Mouse (Mus musculus) skeletal muscle tissue, adult 2 months (tissue): Measurements from ENCODE around the gene Rnf220.
A peak's percentile ranks its signal among the peaks of the same experiment; 100 is the strongest.

Experiments
- DNase-seq: peaks from one replicate; pipeline ENCODE4 v3.0.0-alpha.2; 2012; ENCODE audit warnings: low read depth, low spot score

Rnf220 gene

DNA sequence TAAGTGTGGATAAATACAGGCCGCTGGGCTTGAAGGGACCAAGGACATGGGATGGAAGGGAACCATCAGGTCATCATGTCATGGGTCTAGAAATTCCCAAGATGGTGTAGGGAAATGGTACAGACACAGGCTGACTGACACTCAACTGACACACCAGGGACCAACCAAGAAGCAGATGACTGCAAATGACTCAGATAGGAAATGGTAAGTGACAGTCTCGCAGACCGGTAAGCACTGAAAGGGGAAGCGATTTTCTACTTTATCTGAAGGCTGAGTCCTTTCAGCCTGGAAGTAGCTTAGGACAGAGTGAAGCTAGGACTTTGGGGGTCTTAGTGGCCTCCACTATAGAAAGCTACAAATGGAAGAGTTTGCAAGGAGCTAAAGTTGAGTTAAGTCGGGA, 155.6 kb downstream of the Rnf220 start:
- DNase-seq, result no peak

DNA sequence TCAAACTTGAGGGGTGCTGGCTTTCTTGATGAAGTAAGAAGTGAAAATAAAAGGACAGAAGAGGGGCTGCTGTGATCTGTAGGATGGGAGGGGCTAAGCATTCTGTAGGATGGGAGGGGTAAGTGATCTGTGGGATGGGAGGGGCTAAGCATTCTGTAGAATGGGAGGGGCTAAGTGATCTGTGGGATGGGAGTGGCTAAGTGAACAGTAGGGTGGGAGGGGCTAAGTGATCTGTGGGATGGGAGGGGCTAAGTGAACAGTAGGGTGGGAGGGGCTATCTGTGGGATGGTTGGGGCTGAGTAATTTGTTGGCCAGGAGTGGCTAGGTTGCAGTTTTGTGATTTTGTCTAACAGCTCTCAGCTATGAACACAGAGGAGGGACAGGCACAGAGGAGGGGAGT, 157.1 kb downstream of the Rnf220 start:
- DNase-seq, result no peak

DNA sequence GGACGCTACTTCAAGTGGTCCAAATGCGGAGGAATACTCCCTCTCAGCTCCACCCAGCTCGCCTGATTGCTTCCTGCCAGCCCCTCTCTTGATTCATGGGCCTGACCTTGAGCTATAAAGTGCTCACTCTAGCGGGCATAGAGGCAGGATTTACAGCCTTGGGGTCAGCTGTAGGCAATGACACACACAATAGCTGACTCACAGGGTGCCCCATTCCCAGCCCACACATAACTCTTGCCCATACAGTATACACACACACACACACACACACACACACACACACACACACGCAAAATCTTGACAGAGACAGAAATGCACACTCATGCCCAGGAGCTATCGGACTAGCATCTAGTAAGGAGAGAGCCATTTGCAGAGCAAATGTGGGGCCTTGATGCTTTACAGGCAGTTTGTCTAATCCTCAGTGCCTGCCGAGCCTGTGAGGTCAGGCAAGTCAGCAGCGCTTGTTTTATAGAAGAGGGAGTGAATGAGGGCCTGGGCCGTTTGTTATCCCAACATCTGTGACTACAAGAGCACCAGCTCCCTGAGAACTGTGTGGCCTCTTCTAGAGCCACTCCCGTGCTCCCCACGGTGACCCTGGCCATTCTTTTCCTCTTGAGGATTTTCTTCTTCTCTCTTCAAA, 165.9 kb downstream of the Rnf220 start:
- DNase-seq, result no peak

DNA sequence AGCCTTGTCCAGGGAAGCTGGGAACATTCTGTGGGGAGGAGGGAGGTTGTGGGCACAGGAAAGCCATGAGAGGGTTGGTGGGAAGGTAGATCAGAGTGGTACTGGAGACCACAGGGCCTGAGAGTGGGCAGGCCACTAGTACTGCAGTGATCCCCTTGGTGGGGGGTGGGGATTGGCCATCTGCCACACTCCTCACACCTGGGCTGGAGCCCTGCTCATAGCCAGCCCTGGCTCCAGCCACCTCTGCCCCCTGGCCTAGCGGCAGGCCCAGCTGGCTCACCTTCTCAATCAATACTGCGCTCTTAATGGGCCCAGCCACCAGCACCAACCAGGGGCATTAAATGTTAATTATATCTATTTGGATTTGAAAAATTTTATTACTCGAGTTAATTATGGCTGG, 166.7 kb downstream of the Rnf220 start:
- no peak for DNase-seq

DNA sequence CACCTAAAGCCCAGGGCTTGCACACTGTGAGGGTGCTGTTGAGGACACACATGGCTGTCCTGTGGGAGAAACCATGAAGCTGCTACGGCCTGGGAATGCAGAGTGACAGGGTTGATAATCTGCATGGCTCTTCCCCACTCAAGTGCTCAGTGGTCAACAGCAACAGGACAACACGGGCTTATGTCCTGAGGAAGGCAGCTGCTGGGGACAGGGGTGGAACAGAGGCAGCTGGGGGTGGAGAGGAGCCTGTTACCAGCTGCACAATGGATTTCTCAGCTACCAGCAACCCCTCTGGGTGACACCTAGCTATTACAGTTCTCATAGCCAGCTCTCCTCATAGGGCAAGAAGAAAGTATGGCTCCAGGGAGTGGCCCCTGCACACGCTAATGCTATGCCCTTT, 169.9 kb downstream of the Rnf220 start:
- no peak for DNase-seq

DNA sequence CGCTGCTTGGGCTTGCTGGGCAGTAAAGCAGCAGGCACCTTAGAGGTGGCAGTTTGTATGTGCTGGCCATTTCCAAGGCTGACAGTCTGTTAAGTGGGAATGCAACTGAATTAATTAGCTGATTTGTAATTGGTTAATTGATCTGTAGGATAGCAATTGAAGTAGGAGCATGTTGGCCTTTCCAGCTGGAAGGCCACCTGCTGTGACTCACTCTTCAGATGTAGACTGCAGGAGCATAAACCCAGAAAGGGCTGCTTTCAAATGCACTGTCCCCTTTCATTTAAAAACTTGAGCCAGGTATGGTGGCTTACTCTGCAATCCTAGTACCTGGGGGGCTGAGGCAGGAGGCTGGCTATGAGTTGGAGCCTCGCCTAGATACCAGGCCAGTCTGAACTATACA, 171.8 kb downstream of the Rnf220 start:
- no peak for DNase-seq

DNA sequence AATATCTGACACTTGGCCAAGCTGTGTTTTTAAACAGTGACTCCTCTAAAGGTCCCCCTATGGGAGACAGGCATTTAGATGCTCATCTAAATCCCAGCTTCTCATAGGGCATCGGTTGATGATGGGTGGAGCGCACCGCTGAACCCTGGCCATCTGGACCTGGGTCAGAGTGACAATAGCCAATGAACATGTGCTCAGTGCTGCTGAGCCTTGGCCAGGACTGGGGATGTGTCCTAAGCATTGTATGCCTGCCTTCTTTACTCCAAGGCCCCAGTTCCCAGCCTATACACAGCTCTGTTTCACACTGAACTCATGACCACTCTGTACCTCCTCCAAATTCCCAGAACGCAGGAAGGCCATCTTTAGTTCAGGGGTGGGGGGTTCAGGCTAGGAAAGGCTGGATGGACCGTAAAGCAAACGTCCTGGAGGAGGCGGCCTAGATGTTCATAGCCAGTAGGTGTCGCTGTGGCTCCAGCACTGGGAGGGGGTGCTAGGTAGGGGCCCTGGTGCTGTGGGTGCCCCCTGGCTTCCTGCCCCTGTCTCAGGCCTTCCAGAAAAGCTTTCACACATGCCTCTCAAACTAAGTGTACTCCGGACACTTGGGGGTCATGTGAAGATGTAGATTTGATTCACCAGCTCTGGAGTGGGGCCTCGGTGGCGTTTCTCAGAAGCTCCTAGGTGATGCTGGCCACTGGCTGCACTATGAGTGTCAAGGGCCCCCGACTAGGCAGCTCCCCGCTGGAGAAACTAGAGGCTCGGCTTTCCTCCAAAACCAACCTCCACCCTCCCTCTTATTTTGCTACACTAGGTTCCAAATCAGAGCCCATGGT, 173.1 kb downstream of the Rnf220 start:
- peak; percentile 11 for DNase-seq

DNA sequence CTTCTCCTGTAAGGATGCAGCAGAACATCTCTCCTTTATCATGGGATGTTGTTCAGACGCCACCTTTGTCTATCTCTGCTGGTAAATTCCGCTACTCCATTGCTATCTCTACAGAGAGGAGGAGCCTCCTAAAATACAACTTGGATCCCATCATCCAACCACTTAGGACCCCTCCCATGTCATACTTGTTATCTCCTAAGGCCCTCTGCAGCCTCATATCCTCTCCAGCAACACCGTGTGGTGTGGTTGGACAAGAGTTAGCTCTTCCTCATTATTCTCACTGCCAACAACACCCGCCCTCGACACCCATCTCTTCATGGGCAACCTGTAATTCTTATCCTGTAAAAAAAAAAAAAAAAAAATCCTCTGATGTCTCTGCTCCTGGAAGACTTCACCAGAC, 175.8 kb downstream of the Rnf220 start:
- DNase-seq, result no peak

DNA sequence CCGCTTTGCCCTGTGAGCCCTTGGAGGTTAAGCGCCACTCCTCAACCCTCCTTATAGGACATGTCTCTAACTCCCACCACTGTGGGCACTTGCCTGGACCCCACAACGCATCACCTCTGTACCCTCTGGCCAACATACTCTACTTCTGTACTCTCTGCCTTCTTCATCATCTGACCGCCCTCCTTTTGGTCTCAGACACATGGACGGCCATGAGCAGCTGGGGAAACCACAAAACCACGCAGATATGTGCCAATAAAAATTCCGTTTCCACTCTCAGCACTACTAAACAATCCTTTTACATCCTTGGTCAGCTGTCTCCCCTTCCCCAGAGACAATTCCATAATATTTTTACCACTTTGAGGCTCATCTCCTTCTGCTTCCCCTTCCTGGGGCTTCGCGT, 178.3 kb downstream of the Rnf220 start:
- no peak for DNase-seq

DNA sequence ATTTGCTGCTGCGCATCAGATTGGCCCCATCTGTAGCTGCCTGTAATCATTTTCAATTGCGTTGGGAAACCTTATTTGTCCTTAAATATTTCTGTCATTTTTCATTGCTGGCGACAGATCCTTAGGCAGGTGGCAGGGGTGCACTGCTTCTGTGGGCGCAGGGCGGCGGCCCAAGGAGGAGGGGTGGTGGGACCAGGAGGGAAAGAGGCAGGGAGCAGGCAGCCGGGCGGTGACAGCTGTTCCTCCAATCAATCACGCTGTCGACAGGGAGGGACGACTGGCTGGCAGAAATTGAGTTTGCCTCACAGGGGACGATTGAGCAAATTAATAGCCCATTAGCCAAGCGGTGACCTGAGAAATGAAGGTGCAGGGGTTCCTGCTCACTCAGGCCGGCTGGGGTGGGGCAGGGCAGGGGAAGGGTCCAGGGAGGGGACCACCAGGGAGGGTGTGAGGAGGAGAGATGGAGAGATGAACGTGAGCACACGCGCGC, 179.1 kb downstream of the Rnf220 start:
- peak; percentile 28 for DNase-seq

DNA sequence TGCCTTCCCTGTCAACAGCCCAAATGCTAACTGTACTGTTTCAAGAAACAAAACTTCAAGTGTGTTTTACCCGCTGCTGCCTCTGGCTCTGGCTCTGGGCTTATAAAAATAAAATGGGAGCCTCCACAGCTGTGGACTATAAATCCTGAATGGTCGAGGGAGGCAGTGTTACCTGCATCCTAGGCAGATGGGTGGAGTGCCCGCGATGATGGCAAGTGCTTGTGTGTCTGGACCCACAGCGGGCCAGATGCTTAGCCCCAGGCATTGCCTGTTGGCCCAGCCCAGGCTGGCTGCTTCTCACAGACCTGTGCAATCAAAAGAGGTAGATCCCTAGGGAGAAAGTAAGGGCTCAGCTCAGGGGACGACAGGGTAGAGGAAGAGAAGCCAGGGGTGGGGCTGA, 180.1 kb downstream of the Rnf220 start:
- no peak for DNase-seq

DNA sequence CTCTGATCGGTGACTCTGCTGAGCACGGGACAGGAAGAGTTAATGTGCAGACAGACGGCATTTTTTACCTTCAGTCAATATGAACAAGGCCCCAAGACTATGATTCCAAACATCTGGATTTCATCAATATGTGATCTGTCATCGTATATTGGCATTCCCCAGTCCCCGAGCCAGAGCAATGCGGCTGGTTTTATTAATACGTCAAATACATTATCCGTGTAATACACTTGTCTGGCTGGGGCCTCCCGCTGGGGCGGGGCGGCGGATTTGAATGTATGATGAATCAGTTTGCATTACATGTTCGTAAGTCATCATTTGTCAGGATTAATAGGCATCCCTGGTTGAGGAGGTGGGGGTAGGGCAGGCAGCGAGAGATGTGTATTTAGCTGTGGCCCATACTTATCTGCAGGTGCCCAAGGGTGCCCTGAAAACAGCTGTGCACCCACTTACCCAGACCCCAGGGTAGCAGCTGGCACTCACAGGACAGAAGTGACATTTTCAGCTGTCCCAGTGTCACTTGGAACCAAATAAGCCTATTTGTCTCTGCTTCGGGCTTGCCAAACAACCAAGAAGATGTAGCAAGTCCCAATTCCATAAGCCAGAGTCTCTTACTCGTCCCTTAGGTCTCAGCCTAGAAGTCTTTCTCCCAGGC, 181.9 kb downstream of the Rnf220 start:
- DNase-seq, result no peak

DNA sequence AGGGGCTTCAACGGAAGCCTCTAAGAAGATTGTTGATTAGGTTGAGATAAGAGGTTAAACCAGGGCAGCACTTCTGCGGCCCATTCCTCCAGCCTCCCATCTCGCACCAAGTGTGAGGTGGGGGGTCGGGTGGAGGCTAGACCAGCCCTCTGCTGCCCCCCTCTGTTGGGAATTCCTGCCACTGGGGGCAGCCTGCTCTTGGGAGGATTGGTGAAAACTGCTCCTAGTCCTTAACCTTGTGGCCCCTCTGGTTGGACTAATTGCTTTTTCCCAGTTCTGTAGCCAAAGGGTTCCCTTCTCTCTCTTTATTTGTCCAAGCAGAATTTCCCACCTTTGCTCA, 183.8 kb downstream of the Rnf220 start:
- no peak for DNase-seq

DNA sequence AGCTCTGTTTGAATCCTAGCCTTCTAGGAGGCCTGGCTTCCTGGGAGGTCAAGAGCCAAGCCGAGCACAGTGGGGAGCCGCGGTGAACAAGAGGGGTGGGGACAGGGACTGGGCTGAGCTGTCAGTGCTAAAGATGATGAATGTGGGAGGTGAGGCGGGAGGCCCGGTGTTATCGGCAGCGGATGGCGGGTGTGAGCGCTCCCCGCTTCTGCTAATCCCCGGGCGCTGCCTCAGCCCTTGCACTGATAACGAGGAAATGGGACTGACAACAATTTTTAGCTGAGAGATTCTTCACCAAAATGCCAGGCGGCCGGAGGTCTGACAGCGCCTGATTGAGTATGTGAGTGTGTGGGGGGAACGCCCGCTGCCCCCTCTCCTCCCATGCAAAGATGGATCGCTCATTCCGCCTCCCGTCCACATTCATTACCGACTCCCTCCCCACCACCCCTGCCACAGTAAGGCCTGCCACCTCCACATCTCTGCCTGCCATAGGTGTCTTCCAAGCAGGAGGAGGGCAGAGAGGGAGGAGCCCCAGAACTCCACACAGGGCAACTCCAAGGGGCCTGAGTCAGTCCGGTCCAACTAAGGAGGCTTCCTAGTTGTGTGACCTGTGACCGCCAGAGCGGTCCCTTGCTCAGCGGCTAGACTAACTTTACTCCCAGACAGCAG, 184.3 kb downstream of the Rnf220 start:
- no peak for DNase-seq

DNA sequence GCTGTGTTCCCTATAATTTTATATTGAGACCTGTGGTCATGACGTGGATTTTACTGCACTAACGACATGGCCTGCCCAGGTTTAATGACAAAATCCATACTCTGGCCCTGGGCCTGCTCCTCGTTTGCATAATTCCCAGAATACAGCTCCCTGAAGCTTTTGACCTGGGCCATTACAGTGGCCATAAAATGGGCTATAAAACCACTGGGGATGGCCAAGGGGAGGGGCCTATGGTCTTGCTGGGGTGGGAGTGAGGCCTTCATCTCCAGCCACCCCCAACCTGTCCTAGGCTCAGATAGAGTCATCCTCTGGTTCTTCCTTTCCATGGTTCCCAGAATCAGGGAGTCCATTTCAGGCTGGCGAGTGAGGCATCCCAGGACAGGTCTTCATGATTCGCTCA, 185.0 kb downstream of the Rnf220 start:
- no peak for DNase-seq

DNA sequence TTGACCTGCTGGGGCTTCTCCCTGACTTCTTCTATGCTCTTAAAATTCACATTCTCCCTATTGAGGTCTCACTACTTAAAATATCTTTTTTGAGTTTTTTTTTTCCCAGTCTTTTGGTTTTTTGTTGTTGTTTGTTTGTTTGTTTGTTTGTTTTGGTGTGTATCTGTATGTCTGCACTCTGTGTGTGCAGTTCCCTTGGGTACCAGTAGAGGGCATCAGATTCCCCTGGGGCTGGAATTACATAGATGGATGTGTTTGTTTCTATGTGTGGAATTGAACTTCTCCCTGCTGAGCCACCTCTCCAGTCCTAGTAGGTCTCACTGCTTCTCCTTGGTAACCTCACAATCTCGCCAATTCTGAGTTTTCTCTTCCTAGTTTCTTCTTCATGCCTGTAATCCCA, 187.4 kb downstream of the Rnf220 start:
- no peak for DNase-seq

DNA sequence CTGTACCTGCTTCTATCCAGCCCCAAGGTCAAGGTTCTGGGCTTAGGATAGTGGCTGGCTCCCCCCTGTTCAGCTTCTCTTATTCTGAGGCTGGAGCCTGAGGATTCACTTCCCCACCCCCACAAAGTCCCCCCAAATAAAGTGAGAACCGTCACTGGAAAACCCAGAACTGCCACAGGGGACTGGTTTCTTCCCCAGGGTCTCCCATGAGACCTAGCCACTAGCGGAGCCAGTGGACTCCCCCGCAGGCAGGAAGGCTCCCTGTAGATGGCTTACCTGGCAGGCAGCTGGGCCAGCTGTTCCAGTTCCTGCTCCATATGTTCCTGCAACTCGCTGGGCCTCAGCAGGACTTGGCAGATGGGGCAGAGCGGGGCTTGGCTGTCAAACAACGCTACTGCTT, 189.6 kb downstream of the Rnf220 start:
- DNase-seq, result no peak

DNA sequence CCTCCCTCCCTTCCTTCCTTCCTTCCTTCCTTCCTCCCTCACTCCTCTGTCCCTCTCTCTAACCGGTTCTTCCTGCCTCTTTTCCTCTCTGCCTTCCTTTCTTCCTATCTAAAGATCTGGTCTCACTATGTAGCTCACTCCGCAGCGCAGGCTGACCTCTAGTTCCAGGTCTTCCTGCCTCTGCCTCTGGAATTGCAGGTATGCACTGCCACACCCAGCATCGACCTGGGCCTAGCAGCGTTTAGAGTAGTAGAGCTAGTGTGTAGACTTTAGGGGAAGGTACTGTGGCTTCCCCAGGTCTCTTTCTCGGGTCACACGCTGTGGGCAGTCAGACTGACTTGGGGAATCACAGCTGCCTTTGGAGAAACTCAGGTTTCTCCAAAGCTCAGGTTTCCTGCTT, 191.4 kb downstream of the Rnf220 start:
- no peak for DNase-seq

DNA sequence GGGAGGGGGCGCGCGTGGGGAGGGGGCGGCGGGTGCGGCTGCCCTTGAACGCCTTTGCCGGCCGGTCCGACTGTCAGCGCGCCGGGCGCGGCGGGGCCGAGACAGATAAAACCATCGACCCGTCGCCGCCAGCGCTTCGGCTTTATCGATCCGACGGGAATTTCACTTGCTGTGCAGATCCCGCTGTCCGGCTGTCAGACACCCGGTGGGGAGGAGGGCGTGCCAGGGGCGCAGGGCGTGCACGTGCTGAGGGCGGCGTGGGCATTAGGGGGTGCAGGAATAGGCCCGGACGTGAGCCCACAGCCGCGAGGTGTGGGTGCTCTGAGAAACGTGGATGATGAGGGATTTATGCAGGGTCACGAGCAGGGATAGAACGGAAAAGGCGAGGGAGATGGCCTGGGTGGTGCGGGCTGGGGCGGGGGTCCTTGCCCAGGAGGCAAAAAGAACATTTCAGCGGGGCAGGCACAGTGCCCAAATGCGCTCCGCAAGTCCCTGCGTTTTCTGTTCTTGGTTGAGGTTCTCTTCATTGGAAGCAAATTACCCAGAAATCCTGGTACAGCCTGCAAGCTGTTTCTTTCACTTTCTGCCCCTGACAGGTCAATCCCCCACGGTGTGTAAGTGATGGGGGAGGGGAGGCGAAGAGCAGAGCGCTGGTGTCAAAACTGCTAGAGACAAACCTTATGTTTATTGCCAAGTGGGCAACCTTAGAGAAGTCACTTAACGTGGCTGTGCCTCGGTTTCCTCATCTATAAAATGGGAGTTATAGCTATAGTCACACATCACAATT, 192.4 kb downstream of the Rnf220 start:
- no peak for DNase-seq

DNA sequence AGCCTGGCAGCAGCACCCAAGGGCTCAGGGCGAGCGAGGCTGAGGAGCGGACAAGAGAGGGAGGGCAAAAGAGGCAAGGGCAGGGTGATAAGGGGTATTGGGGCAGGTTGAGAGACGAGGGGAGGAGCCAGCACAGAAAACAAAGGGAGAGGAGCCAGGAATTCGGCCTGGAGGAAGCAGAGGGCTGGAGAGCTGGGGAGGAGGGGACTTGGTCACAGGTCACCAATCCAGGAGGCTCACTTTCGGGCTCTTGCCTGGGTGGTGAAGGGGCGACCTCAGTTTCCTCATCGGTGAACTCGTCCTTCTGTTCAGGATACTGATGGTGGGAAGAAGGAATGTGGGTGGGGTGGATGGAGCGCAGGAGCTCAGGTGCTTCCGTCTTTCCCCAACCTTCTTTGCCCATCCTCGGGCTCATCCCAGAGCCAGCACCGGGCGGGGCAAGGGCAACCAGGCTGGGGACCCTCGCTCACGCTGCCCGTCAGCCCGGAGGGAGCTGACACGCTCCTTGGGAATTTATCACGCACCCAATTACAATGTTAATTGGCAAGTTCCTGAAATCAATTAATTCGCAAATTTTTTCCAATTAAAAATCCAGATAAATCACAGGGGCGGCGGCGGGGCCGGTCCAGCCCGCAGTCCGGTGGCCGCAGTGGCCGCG, 193.1 kb downstream of the Rnf220 start:
- DNase-seq, result no peak
